Mouse (Mus musculus) spleen, postnatal 10 days (tissue): ENCODE results near the gene B3galnt2.
"Not testable (repeated sequence)": the region's sequence is repeated elsewhere in the genome, so short reads cannot be mapped to it uniquely, and the experiment has no call there.

Experiments used
- DNase-seq, 2 experiments: peaks; one replicate each; pipeline ENCODE4 v3.0.0; 2021 to 2022; ENCODE audit warnings: low spot score in 2 of 2

Gene B3galnt2

DNA sequence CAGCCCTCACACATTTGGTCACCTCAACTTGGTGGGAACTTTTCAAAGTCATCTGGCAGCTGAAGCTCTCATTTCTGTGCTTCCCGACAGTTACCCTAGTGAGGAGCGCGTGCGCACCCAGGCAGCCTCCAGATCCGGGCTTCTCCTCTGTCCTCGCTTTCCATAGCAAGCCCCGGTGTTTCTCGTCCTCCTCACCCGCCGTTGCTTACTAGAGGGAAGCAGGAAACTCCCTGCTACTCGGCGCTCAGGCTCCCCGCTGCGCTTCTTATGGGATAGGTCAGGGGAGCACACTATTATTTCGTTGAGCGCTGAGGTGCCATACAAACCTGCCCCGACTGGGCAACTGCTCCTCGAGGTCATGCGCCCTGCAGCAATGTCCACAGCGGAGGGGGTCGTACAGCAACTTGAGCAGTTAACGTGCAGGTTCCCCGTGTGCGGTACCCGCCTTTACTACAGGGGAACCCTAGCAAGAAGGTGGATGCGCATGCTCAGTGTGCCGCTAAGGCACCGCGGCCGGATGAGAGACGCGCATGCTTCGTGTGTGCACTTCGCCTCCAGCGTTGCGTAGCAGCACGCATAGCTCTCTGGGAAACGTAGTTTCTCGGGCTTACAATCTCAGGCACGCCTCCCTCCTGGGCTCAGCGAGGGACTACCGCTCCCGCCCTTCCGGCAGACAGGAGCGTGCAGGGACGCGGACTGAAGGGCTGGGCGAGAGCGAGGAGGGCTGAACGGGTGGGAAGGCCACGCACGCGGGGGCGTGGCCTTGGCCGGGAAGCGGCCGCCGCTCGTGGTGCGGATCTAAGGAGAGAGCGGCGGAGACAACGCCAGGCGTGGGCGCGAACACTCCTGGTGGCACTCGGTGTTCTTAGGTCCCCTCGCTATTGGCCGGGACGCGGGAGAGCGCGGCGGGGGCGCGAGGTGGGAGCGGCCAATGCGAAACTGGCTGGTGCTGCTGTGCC, at the start of gene B3galnt2:
B3galnt2 (plus strand) TSS at position 596 of the 959 bp plus-strand sequence.
- peak; percentile 88 to 97 for DNase-seq

GRCm38 (mm10) chr13:13911341-13911740, 42.9 kb upstream of the B3galnt2 start:
- DNase-seq = no peak

DNA sequence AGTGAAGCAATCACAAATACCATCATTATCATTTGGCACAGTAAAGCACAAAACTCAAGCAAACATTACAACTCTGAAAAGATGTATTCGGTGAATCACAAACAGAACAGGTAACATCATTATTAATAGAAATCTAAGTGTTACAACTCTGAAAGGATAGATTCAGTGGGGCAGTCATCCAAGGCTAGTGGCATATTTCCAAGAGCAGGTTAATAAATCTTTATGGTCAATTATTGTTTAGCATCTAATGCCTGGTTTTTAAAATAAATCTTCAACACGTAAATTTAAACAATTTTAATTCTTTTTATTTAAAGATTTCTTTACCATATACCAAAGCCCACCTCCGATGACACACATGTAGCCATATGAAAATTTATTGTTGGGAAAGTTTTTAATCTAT, 34.9 kb upstream of the B3galnt2 start:
- no peak for DNase-seq

- DNase-seq = no peak
These were observed 31.7 kb upstream of the B3galnt2 start for GRCm38 (mm10) chr13:13922526-13922925.

DNA sequence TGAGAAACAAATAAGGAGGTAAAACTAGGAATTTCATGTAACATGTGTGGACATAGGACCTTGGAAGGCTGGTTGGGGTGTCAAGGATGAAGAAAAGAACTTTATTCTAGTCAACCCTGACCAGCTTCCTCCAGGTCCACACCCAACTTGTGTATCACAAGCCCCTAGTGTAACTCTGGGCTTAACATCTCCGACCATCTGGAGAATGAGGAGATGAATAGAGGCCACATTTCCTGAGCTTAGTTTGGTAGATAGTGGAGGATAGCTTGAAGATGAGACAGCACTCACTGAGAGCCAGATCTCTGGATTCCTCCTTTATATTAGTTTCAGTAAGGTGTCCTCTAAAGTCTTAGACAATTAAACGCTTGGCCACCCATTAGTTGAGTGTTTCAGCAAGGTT, 24.3 kb upstream of the B3galnt2 start:
- no peak for DNase-seq

- DNase-seq = peak in 1 of 2 experiments; percentile 71
These were observed 662 bp downstream of the B3galnt2 start for GRCm38 (mm10) chr13:13954931-13955330.

DNA sequence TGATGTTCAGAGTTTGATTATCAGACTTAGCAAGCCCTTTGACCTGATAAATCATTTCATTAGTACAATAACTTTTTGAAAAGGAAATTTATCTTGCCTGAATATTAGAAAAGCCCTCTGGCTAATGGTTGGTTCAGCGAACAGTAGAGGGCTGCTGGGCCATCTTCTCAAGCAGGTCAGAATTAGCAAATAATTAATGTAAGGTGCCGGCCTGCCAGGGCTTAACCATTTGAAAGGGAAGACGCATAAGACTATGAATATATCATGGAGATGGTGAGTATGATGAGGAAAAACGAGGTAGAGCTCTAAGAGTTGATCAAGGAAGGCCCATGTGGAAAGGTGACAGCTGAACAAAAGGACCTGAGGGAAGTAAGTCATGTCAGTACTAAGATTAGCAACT, 2.4 kb downstream of the B3galnt2 start:
- DNase-seq = no peak

DNA sequence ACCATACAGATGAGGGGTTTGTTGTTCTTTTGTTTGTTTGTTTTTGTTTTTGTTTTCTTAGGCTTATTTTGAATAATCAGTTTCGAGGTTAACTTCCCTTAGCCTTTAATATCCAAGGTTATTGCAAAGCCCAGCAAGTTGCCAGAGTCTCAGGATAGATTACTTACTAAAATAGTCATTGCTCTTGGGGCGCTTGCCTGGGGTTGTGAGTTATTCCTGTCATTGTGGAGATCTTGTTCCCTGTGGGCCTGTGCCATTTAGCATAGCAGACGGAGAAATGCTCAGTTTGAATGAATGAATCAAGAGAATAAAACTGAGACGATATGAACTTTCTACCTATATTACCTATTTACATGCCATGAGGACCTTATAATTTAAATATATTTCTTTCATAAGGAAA, 5.9 kb downstream of the B3galnt2 start:
- no peak for DNase-seq

DNA sequence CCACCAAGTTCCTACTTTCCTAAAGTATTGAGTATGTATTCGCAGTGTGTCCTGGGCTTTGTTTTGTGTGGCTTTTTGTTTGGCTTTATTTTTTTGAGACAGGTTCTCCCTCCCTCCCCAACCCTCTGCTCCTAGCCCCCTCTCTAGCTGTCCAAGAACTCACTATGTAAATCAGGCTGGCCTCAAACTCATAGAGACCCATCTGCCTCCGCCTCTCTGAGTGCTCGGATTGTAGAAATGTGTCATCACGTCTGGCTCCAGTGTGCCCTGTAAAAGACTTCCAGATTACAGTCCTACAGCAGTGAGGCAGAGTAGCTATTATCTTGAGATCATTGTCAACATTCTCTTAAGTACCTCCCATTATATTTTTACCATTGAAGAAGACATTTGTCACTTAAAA, 6.8 kb downstream of the B3galnt2 start:
- DNase-seq = no peak

DNA sequence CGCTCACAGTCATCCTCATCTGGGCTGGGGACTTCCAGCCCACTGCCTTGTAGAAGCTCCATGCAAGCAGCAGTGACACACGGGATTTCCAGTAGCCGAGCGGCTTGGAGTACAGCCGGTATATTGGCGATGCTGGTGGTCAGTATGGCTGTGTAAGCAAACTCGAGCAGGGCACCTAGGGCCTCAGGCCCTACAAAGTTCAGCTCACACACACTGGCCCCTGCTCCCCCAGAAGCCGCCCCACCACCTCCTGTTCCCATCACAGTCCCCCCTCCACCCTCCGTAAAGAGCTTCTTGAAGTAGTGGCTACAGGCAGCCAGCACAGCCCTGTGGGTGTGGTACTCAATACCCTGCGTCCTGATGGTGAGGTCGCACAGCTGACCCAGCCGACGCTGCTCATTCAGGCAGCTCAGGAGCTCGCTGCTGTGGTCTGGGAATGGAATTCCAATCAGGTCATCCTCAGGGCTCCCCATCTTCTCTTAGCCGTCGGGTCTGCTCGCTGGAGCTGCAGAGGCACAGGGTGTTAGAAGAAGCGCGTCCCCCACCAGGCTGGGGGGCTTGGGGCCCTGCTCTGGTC, 11.2 kb downstream of the B3galnt2 start:
- DNase-seq = no peak

DNA sequence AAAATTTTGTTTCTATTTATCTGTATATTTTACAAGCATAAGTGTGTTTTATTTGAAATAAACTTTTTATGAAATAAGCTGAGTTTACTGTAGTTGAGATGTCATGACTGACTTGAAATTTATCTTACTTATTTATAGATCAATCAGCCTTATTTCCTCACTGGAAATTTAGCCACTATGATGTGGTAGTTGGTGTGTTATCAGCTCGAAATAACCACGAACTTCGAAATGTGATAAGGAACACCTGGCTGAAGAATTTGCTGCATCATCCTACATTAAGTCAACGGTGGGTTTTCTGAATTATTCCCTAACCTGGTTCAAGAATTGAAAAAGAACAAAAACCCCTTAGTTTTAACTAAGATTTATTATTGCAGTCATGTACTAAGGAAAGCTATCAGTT, 11.9 kb downstream of the B3galnt2 start:
- no peak for DNase-seq

GRCm38 (mm10) chr13:13968629-13969111, 14.4 kb downstream of the B3galnt2 start:
- DNase-seq = peak in 1 of 2 experiments; percentile 19

DNA sequence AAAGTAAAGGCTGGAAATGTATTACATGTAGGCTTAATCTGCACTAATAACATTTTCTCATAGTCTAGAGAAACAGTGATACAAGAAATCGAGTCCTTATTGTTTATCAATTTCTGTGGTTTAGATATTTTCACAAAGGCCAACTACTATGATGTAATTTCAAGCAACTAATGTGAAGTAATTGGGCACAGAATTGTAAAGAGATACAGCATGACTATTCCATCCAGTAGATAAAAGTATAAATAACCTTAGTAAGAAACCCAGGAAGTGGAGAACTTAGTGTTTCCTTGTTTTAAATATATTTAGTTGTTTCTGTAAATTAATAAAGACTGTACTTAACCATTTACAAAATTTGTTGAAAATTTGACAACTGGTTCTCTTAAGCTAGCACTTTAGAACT, 15.5 kb downstream of the B3galnt2 start:
- no peak for DNase-seq

DNA sequence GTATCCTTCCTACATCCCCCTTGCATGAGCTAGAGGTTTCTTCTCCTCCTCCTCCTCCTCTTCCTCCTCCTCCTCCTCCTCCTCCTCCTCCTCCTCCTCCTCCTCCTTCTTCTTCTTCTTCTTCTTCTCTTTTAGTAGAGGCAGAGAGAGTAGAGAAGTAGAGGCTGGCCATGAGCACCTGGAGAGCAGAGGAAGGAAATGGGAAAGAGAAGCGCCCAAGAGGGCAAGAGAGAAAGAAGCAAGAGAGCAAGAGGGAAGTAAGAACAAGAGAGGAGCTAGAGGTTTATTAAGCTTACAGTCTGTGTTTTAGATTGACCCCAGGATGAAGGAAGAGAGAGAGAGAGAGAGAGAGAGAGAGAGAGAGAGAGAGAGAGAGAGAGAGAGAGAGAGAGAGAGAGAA, 27.6 kb downstream of the B3galnt2 start:
- DNase-seq = not testable (repeated sequence)

DNA sequence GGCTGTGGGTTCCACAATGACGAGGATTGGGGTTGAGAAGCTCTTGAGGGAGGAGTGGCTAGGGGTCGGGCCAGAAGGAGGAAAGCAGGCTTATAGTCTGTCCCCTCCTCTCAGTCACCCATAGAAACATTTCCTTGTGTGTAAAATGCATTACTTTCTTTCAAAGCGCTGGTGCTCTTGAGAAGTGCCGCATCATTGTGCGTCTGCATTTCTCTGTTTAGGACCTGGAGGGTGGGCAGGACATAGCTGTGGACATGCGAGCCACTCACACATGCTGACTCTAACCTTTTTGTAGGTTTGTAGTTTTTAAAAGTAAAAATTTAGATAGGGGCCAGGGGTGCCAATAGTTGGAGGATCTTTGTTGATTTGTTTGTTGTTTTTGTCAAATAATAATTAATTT, 29.3 kb downstream of the B3galnt2 start:
- DNase-seq = no peak

DNA sequence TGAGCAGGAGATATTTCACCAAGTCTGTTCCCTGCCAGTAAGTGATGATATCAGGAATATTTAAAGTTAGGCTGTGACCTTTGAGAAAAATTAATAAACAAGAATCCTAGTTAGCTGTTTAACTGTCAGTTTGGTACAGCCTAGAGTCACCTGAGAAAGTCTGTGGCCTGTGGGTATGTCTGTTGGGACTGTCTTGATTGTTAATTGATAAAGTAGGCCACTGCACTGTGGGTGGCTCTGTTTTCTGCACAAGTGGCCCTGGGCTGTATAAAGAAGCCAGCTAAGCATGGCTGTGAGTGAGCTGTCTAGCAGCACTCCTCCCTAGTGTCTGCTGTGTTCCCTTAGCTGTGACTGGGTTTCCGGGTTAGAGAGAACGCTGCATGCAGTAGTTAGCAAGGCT, 34.9 kb downstream of the B3galnt2 start:
- DNase-seq = no peak

DNA sequence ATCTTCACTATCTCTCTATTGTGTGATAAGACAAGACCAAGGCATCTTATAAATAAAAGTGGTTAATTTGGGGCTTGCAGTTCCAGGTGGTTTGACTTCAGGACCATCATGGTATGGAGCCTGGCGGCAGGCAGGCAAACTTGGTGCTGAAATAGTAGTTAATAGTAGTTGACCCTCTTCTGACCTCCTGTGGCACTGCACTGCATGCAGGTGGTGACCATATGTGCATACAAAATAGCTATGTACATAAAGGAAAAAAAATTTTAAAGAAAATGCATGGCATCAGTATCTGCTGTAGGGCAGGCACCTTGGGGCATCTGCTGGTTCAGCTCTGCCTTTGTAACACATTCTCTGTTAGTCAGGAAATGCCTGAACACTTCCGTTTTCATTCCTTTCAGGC, 36.1 kb downstream of the B3galnt2 start:
- no peak for DNase-seq

DNA sequence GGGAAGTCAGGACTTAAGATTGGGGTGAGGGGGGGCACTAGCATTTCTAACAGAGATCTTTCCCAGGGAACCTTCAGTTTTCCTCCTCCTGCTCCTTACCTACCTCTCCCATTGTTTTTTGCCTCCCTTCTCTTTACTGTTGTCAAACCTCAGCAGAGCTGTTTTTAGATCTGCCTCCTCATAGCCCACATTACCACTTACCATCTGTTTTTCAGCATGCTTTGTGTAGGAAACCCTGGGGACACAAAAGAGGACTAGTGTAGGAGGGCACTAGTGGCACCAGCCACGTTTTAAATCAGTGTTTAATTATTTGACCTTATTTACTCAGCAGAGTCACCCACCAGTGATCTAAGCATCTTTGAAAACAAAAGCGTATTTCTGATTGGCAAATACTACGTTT, 38.8 kb downstream of the B3galnt2 start:
- DNase-seq = no peak

GRCm38 (mm10) chr13:13995046-13995445, 40.8 kb downstream of the B3galnt2 start:
- no peak for DNase-seq

GRCm38 (mm10) chr13:13997476-13997875, 43.2 kb downstream of the B3galnt2 start:
- DNase-seq = no peak

DNA sequence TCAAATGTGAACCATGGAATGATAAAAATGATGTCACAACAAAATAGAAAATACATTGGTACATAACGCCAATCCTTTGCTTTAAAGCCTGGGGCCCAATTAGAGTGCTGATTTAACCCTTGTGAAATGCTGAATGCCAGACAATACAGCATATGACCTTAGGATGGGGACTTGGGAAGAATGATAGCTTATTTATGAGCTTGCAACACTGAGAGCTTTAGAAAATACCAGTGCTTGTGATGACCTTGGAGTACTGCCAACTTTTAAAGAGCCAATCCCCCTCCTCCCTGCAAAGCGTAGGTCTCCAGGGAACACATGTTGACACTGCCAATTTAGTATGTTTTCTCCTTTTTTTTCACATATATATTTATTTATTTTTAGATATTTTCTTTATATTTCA, 48.4 kb downstream of the B3galnt2 start:
- no peak for DNase-seq

GRCm38 (mm10) chr13:14004086-14004485, 49.8 kb downstream of the B3galnt2 start:
- no peak for DNase-seq

DNA sequence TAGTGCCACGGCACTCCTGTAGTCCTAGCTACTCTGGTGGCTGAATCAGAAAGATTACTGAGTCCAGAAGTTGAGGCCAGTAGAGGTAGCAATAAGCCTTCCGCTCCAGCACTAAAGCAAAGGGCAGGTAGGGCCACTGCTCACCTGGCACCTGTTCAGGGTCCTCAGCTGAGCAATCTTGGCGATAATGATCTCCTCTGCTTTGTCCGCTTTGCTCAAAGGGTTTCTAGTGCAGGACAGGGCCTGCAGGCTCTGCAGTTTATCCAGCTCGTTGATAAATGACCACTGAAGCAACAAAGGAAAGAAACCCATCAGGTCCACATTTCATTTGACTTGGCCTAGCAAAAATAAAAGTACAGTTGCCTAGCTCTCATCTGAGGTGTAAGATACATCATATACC, 50.7 kb downstream of the B3galnt2 start:
- no peak for DNase-seq
